Comparison of ENCODE assay signal across 7 mouse cellular contexts in the genomic region with DNA sequence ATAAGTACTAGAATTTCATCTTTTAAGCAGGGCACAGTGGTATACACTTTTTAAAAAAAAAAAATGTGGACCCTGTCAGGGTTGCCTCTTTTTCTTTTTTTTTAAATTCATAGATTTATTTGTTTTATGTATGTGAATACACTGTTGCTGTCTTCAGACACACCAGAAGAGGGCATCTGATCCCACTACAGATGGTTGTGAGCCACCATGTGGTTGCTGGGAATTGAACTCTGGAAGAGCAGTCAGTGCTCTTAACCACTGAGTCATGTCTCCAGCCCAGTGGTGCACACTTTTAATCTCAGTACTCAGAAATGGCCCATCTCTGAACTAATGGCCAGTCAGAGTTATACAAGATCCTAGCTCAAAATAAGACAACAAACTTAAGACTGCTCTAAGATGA. TPM values are rescaled to one million over a fixed set of nuclear protein-coding genes. Genes with fewer than 3 reads are reported as not detected.
A peak's percentile ranks its signal among the peaks of the same experiment; 100 is the strongest.
DNase-seq lines count a peak whose midpoint lies in the region; ATAC-seq and TF ChIP-seq lines count a peak whose summit lies in the region.
"Not testable (repeated sequence)": the region's sequence is repeated elsewhere in the genome, so short reads cannot be mapped to it uniquely, and the experiment has no call there.

No protein-coding gene starts in this region.

- H3K4me1 ChIP-seq in heart, adult 2 months (ENCODE audit: control insufficient read depth, insufficient read depth, low read length); hindbrain, postnatal 0 days (ENCODE audit: insufficient read depth, low read length); lung, embryonic 14.5 days (ENCODE audit: insufficient read depth); midbrain, postnatal 0 days (ENCODE audit: insufficient read depth, low read length): not testable (repeated sequence)

- H3K9me3 ChIP-seq in hindbrain, postnatal 0 days (ENCODE audit: low read length); lung, embryonic 14.5 days (ENCODE audit: low read depth, low read length); midbrain, postnatal 0 days (ENCODE audit: low read length): not testable (repeated sequence)

- TF ChIP-seq CTCF in Patski (IDR thresholded peaks at IDR 0.05), result peak; percentile 47
- TF ChIP-seq CTCF in gastrocnemius, adult 2 months (IDR thresholded peaks at IDR 0.05), result peak; percentile 8; the same call in 1 of the 2 replicates
- peak; percentile 34 for TF ChIP-seq CTCF in heart, adult 2 months (IDR thresholded peaks at IDR 0.05)
- peak; percentile 13; the same call in 1 of the 2 replicates for TF ChIP-seq CTCF in hindbrain, postnatal 0 days (IDR thresholded peaks at IDR 0.05; ENCODE audit: low read depth)
- TF ChIP-seq CTCF in layer of hippocampus, adult 2 months (conservative IDR thresholded peaks at IDR 0.05), result peak; percentile 54
- TF ChIP-seq CTCF in lung, embryonic 14.5 days (IDR thresholded peaks at IDR 0.05; ENCODE audit: low read depth), result peak; percentile 15; the same call in 1 of the 2 replicates
- TF ChIP-seq CTCF in midbrain, postnatal 0 days (IDR thresholded peaks at IDR 0.05), result peak; percentile 22; the same call in 1 of the 2 replicates

- H3K9ac ChIP-seq in heart, adult 2 months (ENCODE audit: low read depth, low read length); hindbrain, postnatal 0 days (replicated peaks; ENCODE audit: low read length); lung, embryonic 14.5 days; midbrain, postnatal 0 days (replicated peaks; ENCODE audit: low read length, poor library complexity, severe bottlenecking): not testable (repeated sequence)

- POLR2A ChIA-PET in Patski (lab: Charles Lee), result interaction anchor here (0.7 kb wide), 1 partner anchor 125 kb away, joined by 5 read pairs; no protein-coding TSS in a partner anchor

- H3K79me2 ChIP-seq in heart, adult 2 months (replicated peaks; ENCODE audit: control insufficient read depth, insufficient read depth, low read length), result not testable (repeated sequence)

- peaks cover 33% of the 10 kb centered on the region for H3K36me3 ChIP-seq in heart, adult 2 months (ENCODE audit: control insufficient read depth, insufficient read depth, low read length)
- peaks cover 29% of the 10 kb centered on the region for H3K36me3 ChIP-seq in hindbrain, postnatal 0 days (ENCODE audit: insufficient read depth, low read length)
- peaks cover 85% of the 10 kb centered on the region for H3K36me3 ChIP-seq in lung, embryonic 14.5 days (ENCODE audit: insufficient read depth)
- 0 out of 2 replicates have a peak, but pooled peaks cover 11% of the 10 kb centered on the region for H3K36me3 ChIP-seq in midbrain, postnatal 0 days (ENCODE audit: insufficient read depth, low read length)

- ATAC-seq in Patski; hindbrain, postnatal 0 days; lung, embryonic 14.5 days (ENCODE audit: insufficient read depth); midbrain, postnatal 0 days (ENCODE audit: low FRiP score): not testable (repeated sequence)

- CTCF ChIA-PET in Patski (lab: Charles Lee), result interaction anchor here (1.0 to 3.3 kb wide), 4 partner anchors 9 to 131 kb away, joined by 3 to 29 read pairs (median 6); no protein-coding TSS in a partner anchor

- in situ Hi-C loops in Patski (cut with MboI; ENCODE audit: low pct_unique_long_range_greater_than_20kb), result loop anchor here (5.0 kb wide), 1 partner anchor 133 kb away; no protein-coding TSS in a partner anchor

- H3K27me3 ChIP-seq in Patski; heart, adult 2 months (ENCODE audit: control insufficient read depth, insufficient read depth, low read length); hindbrain, postnatal 0 days (ENCODE audit: insufficient read depth, low read length); lung, embryonic 14.5 days (ENCODE audit: insufficient read depth, low read length); midbrain, postnatal 0 days (ENCODE audit: insufficient read depth, low read length): not testable (repeated sequence)

- H3K27ac ChIP-seq in gastrocnemius, adult 2 months; heart, adult 2 months; hindbrain, postnatal 0 days; layer of hippocampus, adult 2 months; lung, embryonic 14.5 days (ENCODE audit: low read depth); midbrain, postnatal 0 days (ENCODE audit: low read depth, low read length): not testable (repeated sequence)

- TF ChIP-seq POLR2A in heart, adult 2 months (IDR thresholded peaks at IDR 0.05; ENCODE audit: insufficient read depth, low read depth, low read length), result not testable (repeated sequence)

- not testable (repeated sequence) for H3K4me2 ChIP-seq in hindbrain, postnatal 0 days (ENCODE audit: low read depth, low read length); lung, embryonic 14.5 days; midbrain, postnatal 0 days (ENCODE audit: low read depth, low read length, poor library complexity, severe bottlenecking)

- intact Hi-C loops in gastrocnemius, adult 2 months (cut with DNase I); heart, adult 2 months (cut with DNase I): not testable (repeated sequence)

- DNase-seq in Patski (ENCODE audit: low read depth, low spot score); gastrocnemius, adult 2 months; heart, adult 2 months; hindbrain, postnatal 0 days (ENCODE audit: low spot score); layer of hippocampus, adult 2 months (ENCODE audit: low spot score in 2 of 2); lung, embryonic 14.5 days; midbrain, postnatal 0 days (ENCODE audit: low spot score): not testable (repeated sequence)

- not testable (repeated sequence) for H3K4me3 ChIP-seq in gastrocnemius, adult 2 months; heart, adult 2 months; hindbrain, postnatal 0 days (ENCODE audit: low read length); layer of hippocampus, adult 2 months; lung, embryonic 14.5 days (ENCODE audit: low read depth, low read length); midbrain, postnatal 0 days (ENCODE audit: low read depth, low read length)

- not testable (repeated sequence) for TF ChIP-seq EP300 in heart, adult 2 months (IDR thresholded peaks at IDR 0.05; ENCODE audit: insufficient read depth, low read depth, low read length)

RNA-seq across cellular contexts. Expression of a gene that starts 12.8 kb away (rescaled TPM):
- 65.9 TPM for polyA plus RNA-seq in Patski (2021)
- 10 to 100 TPM; 16.4 to 18.7 TPM for total RNA-seq in gastrocnemius, adult 2 months (2021)
- total RNA-seq in heart, adult 2 months (2021), result 10 to 100 TPM; 19.9 to 23.7 TPM
- 7.5 and 14.2 TPM in 2 replicates for polyA plus RNA-seq in heart, adult 2 months (2012; rRNA removed)
- 41.8 and 52.7 TPM in 2 replicates for total RNA-seq in hindbrain, postnatal 0 days (2014; rRNA removed)
- 40.0 and 40.2 TPM in 2 replicates for polyA plus RNA-seq in hindbrain, postnatal 0 days (2015; fragmentation: Nextera tagmentation; extraction: Ambion mirVana)
- total RNA-seq in layer of hippocampus, adult 2 months (2021), result 10 to 100 TPM; 62.8 to 67.1 TPM
- polyA plus RNA-seq in lung, embryonic 14.5 days (2014; fragmentation: Nextera tagmentation; extraction: Ambion mirVana), result 92.3 and 93.1 TPM in 2 replicates
- 56.1 and 64.5 TPM in 2 replicates for total RNA-seq in midbrain, postnatal 0 days (2014; rRNA removed)
- polyA plus RNA-seq in midbrain, postnatal 0 days (2015; fragmentation: Nextera tagmentation; extraction: Ambion mirVana), result 36.3 and 38.5 TPM in 2 replicates
